Mouse (Mus musculus): ENCODE results near the gene Cga. TPM values are rescaled to one million over a fixed set of nuclear protein-coding genes. Genes with fewer than 3 reads are reported as not detected.

Cga gene
- polyA plus RNA-seq (2017; shearing (Covaris generic)), result not detected

DNA sequence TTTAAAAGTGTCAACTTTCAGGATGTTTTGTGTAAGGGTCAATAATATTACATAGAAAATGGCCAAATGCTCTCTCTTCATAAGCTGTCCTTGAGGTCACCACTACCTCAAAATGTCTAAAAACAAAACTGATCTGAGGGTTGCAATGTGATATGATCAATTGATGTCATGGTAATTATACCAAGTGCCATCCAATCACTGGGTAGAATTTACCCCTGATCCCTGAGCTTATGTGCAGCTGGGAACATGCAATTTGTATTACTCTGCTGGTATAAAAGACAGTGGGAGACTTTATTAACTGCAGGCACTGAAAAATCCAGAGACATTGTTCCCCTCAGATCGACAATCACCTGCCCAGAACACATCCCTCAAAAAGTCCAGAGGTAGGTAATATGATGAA, at the start of gene Cga:
Cga (plus strand) TSS at position 301 of the 400 bp plus-strand sequence.

DNA sequence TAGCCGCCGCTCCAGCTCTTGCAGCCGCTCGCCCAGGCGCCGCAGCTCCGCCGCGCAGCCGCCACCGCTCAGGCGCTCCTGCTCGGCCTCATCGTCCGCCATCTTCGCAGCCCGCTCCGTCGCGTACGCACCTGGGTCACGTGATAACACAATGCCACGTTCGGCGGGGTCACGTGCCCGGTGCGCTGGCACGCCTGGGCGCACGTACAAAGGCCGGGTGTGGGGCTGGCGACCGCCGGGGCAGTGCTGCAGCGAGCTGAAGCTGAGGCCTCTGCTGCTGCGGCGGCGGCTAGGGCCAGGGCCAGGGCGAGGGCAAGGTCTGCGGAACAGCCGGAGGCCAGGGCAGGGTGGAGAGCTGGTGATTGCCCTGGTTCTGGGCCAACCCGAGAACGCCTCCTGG, 10.8 kb upstream of the Cga start, which contains the start of gene Zfp292:
Zfp292 (minus strand) TSS at position 143 of the 400 bp plus-strand sequence.

Other genes with a start within 250 kb of the Cga start
- 7.4 TPM for gene Slc35a1, start 206.3 kb upstream of the Cga start, polyA plus RNA-seq (2017; shearing (Covaris generic))
- not detected for gene Cfap206, start 163.6 kb upstream of the Cga start, polyA plus RNA-seq (2017; shearing (Covaris generic))
- not detected for gene Gm136, start 137.5 kb upstream of the Cga start, polyA plus RNA-seq (2017; shearing (Covaris generic))
- 18.8 TPM for gene Smim8, start 115.4 kb upstream of the Cga start, polyA plus RNA-seq (2017; shearing (Covaris generic))
- gene Zfp292, start 10.8 kb upstream of the Cga start, polyA plus RNA-seq (2017; shearing (Covaris generic)), result 39.7 TPM

All from effector memory CD4-positive, alpha-beta T cell, adult 7 months (primary cell).